Mouse (Mus musculus): ENCODE results near the gene Prima1.

DNA sequence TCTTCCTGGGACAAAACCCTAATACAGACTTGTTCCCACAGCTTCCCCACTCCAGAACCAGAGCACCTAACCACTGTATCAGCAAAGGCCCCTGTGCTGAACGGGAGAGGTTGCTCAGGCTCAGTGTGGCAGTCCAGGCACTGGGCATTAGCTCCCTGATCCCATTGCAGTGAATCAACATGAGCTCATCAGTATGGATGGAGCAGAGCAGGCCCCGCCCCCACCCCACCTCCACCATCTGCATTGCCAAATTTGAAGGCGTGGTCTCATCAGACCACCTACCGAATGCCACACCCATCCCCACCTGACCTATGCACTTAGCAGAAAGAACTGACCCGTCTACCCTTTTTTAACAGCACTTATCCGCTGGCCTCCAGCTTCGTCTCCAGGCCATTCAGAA lies 58.9 kb downstream of the Prima1 start:
- TF ChIP-seq CTCF (IDR thresholded peaks at IDR 0.05; ENCODE audit: extremely low read depth, insufficient read depth, insufficient read length, insufficient replicate concordance) (no peak), POLR2A (IDR thresholded peaks at IDR 0.05; ENCODE audit: low read depth, low read length) (no peak)
